In the genomic region with DNA sequence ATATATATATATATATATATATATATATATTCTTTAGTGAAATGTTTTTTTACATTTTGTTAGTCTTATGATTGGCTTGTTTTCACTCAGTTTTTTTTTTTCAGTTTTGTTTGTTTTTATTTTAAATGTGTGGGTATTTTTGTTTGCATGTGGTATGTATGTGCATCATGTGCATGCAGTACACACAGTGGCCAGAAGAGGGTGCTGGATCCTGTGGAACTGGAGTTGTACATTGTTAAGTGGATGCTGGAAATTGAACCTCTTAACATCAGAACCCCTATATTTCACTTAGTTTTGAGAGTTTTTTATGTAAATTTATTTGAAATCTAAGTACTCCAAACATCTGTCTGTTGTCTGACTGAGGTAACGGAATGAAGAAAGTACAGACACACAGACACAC, we compare ENCODE assay signal across 21 mouse cellular contexts. TPM values are rescaled to one million over a fixed set of nuclear protein-coding genes. Genes with fewer than 3 reads are reported as not detected.
A peak's percentile ranks its signal among the peaks of the same experiment; 100 is the strongest.
DNase-seq lines count a peak whose midpoint lies in the region; ATAC-seq and TF ChIP-seq lines count a peak whose summit lies in the region.
"Had no signal": no experiment of that assay in that cellular context is flagged by ENCODE, and none has a peak within 500 bp of the region (broad histone marks: within the 10 kb centered on the region; RNA-seq: fewer than 3 reads in every experiment).

No protein-coding gene starts in this region.

- no peaks in the 10 kb centered on the region; the same call in 1 of the 2 replicates for H3K4me1 ChIP-seq in hindbrain, postnatal 0 days (ENCODE audit: insufficient read depth, low read length)
- peaks cover 39% of the 10 kb centered on the region for H3K4me1 ChIP-seq in hindbrain, embryonic 10.5 days (replicated peaks)
- no peaks in the 10 kb centered on the region for H3K4me1 ChIP-seq in liver, embryonic 14.5 days (replicated peaks; ENCODE audit: control insufficient read depth in 2 of 2, insufficient read depth in 2 of 2, low read length in 1 of 2)
- peaks cover 87% of the 10 kb centered on the region for H3K4me1 ChIP-seq in E14TG2a.4 (replicated peaks; ENCODE audit: low read depth, low read length)

- no peaks in the 10 kb centered on the region for H3K9me3 ChIP-seq in hindbrain, postnatal 0 days (ENCODE audit: low read length)
- H3K9me3 ChIP-seq in hindbrain, embryonic 10.5 days: 0 out of 2 replicates have a peak, but pooled peaks cover 3% of the 10 kb centered on the region
- H3K9me3 ChIP-seq in liver, embryonic 14.5 days (ENCODE audit: control insufficient read depth, low read length): no peaks in the 10 kb centered on the region
- no peaks in the 10 kb centered on the region for H3K9me3 ChIP-seq in E14TG2a.4 (ENCODE audit: low read length)
- H3K9me3 ChIP-seq: forebrain, embryonic 12.5 days; hindbrain, embryonic 12.5 days; neural tube, embryonic 15.5 days had no signal

- no peak for TF ChIP-seq EP300 in liver, embryonic 14.5 days (IDR thresholded peaks at IDR 0.05; ENCODE audit: low read depth)

- H3K9ac ChIP-seq in hindbrain, postnatal 0 days (replicated peaks; ENCODE audit: low read length): no peak overlapping the region
- no peak overlapping the region for H3K9ac ChIP-seq in liver, embryonic 14.5 days (replicated peaks)
- H3K9ac ChIP-seq: forebrain, embryonic 12.5 days; hindbrain, embryonic 12.5 days; neural tube, embryonic 15.5 days had no signal

- WGBS in hindbrain, postnatal 0 days: 96% methylated on average over 1 of the region's 1 CpGs
- 93% methylated on average over 1 of the region's 1 CpGs for WGBS in hindbrain, embryonic 10.5 days
- WGBS in liver, embryonic 14.5 days (ENCODE audit: insufficient replicate concordance): 61% methylated on average over 1 of the region's 1 CpGs

- no peaks in the 10 kb centered on the region for H3K36me3 ChIP-seq in hindbrain, postnatal 0 days (ENCODE audit: insufficient read depth, low read length)
- H3K36me3 ChIP-seq in hindbrain, embryonic 10.5 days: peaks cover 9% of the 10 kb centered on the region
- no peaks in the 10 kb centered on the region for H3K36me3 ChIP-seq in liver, embryonic 14.5 days (replicated peaks; ENCODE audit: control insufficient read depth, insufficient read depth, low read depth)
- peaks cover 6% of the 10 kb centered on the region; the same call in 1 of the 2 replicates for H3K36me3 ChIP-seq in E14TG2a.4 (ENCODE audit: insufficient read depth, low read length)
- H3K36me3 ChIP-seq: forebrain, embryonic 12.5 days; hindbrain, embryonic 12.5 days; neural tube, embryonic 15.5 days had no signal

- ATAC-seq in hindbrain, postnatal 0 days: no peak
- no peak for ATAC-seq in liver, embryonic 14.5 days (ENCODE audit: insufficient read depth)
- ATAC-seq: activated CD4-positive, CD25-positive, alpha-beta regulatory T cell, adult 4 months; intestine, embryonic 16.5 days had no signal

- no peak overlapping the region for H3K4me3 ChIP-seq in hindbrain, postnatal 0 days (ENCODE audit: low read length)
- no peak overlapping the region for H3K4me3 ChIP-seq in hindbrain, embryonic 10.5 days
- no peak overlapping the region for H3K4me3 ChIP-seq in liver, embryonic 14.5 days (ENCODE audit: insufficient read depth in 1 of 2, low read depth in 2 of 2, low read length in 2 of 2)
- no peak overlapping the region for H3K4me3 ChIP-seq in E14TG2a.4 (replicated peaks; ENCODE audit: low read length)
- H3K4me3 ChIP-seq: forebrain, embryonic 12.5 days; hindbrain, embryonic 12.5 days; myocyte; neural tube, embryonic 15.5 days had no signal

- no peak overlapping the region for H3K4me2 ChIP-seq in hindbrain, postnatal 0 days (ENCODE audit: low read depth, low read length)
- no peak overlapping the region for H3K4me2 ChIP-seq in liver, embryonic 14.5 days (ENCODE audit: low read depth)
- H3K4me2 ChIP-seq: forebrain, embryonic 12.5 days; hindbrain, embryonic 12.5 days; midbrain, embryonic 11.5 days; neural tube, embryonic 15.5 days had no signal

- H3K27me3 ChIP-seq in hindbrain, postnatal 0 days (ENCODE audit: insufficient read depth, low read length): no peaks in the 10 kb centered on the region
- H3K27me3 ChIP-seq in hindbrain, embryonic 10.5 days (ENCODE audit: insufficient read depth, poor library complexity, severe bottlenecking): no peaks in the 10 kb centered on the region
- H3K27me3 ChIP-seq in liver, embryonic 14.5 days (ENCODE audit: control insufficient read depth, insufficient read depth, low read length): no peaks in the 10 kb centered on the region
- H3K27me3 ChIP-seq in E14TG2a.4 (ENCODE audit: insufficient read depth, low read length): no peaks in the 10 kb centered on the region
- H3K27me3 ChIP-seq: forebrain, embryonic 12.5 days; hindbrain, embryonic 12.5 days; neural tube, embryonic 15.5 days had no signal

- no peak overlapping the region for H3K27ac ChIP-seq in hindbrain, postnatal 0 days
- H3K27ac ChIP-seq in hindbrain, embryonic 10.5 days: no peak overlapping the region
- no peak overlapping the region for H3K27ac ChIP-seq in liver, embryonic 14.5 days
- H3K27ac ChIP-seq: forebrain, embryonic 12.5 days; hindbrain, embryonic 12.5 days; macrophage; neural tube, embryonic 15.5 days had no signal

- TF ChIP-seq POLR2A in brain, embryonic 14.5 days (IDR thresholded peaks at IDR 0.05; ENCODE audit: borderline replicate concordance, extremely low read depth, insufficient read depth, insufficient read length, poor library complexity, severe bottlenecking): no peak

- TF ChIP-seq CTCF in hindbrain, postnatal 0 days (IDR thresholded peaks at IDR 0.05; ENCODE audit: low read depth): peak; percentile 56
- peak; percentile 35; the same call in 1 of the 2 replicates for TF ChIP-seq CTCF in liver, embryonic 14.5 days (IDR thresholded peaks at IDR 0.05; ENCODE audit: low read depth)
- TF ChIP-seq CTCF in E14TG2a.4 (conservative IDR thresholded peaks at IDR 0.05; ENCODE audit: low read length): peak; percentile 82
- peak; percentile 42; the same call in 1 of the 2 replicates for TF ChIP-seq CTCF in brain, embryonic 14.5 days (IDR thresholded peaks at IDR 0.05; ENCODE audit: borderline replicate concordance, extremely low read depth, insufficient read depth, insufficient read length)

- no peak for DNase-seq in hindbrain, postnatal 0 days (ENCODE audit: low spot score)
- DNase-seq in hindbrain, embryonic 10.5 days (ENCODE audit: low spot score): no peak
- DNase-seq in liver, embryonic 14.5 days (ENCODE audit: low read depth in 3 of 3, low spot score in 3 of 3): no peak
- DNase-seq in liver: no peak
- DNase-seq in brain, embryonic 14.5 days (ENCODE audit: low read depth): no peak
- no peak for DNase-seq in cerebellum, adult 8-10 months
- DNase-seq in retina, embryonic 14.5 days (ENCODE audit: low spot score): no peak
- DNase-seq: adrenal gland, postnatal 14 days; cerebellum, postnatal 14 days; heart, adult 18-20 months; kidney, postnatal 25 days; thymus, postnatal 14 days had no signal

RNA-seq across cellular contexts. Expression of gene Wasf3, which starts 21.3 kb away (rescaled TPM):
- total RNA-seq in hindbrain, postnatal 0 days (2014; rRNA removed): 38.6 and 39.8 TPM in 2 replicates
- polyA plus RNA-seq in hindbrain, postnatal 0 days (2015; fragmentation: Nextera tagmentation; extraction: Ambion mirVana): 15.7 and 17.0 TPM in 2 replicates
- polyA plus RNA-seq in hindbrain, embryonic 10.5 days (2016; fragmentation: Nextera tagmentation; extraction: Ambion mirVana): 13.1 and 16.7 TPM in 2 replicates
- 0.06 and 0.07 TPM in 2 replicates for polyA plus RNA-seq in liver, embryonic 14.5 days (2012; rRNA removed)
- 0.04 TPM in 2 replicates for polyA plus RNA-seq in liver, embryonic 14.5 days (2014; fragmentation: Nextera tagmentation; extraction: Ambion mirVana)
- 19.8 and 35.7 TPM in 2 replicates for polyA plus RNA-seq in brain, embryonic 14.5 days (2012; rRNA removed)
- polyA plus RNA-seq: activated CD4-positive, CD25-positive, alpha-beta regulatory T cell, adult 4 months; macrophage; myocyte had no signal

Comparison
In these comparisons a context has a peak if more than half of its experiments do, and no peak if none do; other contexts are left out.
1. RNA of gene Wasf3, which starts 21.3 kb away (polyA plus RNA-seq): 19.8 to 35.7 TPM in brain, embryonic 14.5 days, 15.7 to 17.0 TPM in hindbrain, postnatal 0 days and 13.1 to 16.7 TPM in hindbrain, embryonic 10.5 days; 0.04 to 0.07 TPM in liver, embryonic 14.5 days; every median in the first group is over 10 times any median in the second.
2. Peak in every context shown above with its lines, with median percentiles within 50 percentile points of each other: CTCF ChIP-seq.